Mouse (Mus musculus): ENCODE measurements around the gene Rxfp4. TPM values are rescaled to one million over a fixed set of nuclear protein-coding genes. Genes with fewer than 3 reads are reported as not detected.

Gene Rxfp4
- polyA plus RNA-seq, 1 experiment = not detected

DNA sequence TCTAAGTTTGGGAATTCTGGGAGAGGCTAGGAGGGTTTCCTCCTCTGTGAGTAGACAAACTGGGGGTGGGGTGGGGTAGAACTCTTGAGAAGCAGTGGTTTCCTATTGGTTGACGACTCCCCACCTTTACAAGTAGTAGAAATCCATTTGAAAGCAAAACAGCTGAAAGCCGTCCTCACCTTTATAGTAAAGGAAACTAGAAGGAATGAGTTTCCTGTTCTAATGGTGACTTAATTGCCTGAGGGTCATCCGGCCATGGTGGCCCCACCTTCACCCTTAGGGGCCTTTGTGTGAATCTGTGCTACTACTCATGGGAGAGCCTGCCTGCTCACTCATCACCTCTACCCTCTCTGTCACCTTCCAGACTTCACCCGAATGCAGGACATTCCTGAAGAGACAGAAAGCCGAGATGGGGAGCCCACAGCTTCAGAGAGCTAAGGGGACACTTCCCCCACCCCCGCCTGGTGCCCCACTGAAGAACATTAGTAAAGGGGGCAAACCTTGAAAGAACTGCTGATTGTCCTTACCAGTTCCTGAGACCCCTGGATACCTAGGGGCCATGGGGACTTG is 6.4 kb downstream of the Rxfp4 start:
- Histone ChIP-seq H3K27ac (ENCODE audit: insufficient read depth, low read length) (no peak overlapping the region), H3K4me3 (ENCODE audit: insufficient read depth, low read length) (no peak overlapping the region), H3K4me1 (ENCODE audit: control insufficient read depth, insufficient read depth, low read length) (no peaks in the 10 kb centered on the region)
- no peak for TF ChIP-seq CTCF (IDR thresholded peaks at IDR 0.05; ENCODE audit: borderline replicate concordance, insufficient read depth, low read length)
- no peak for TF ChIP-seq POLR2A (IDR thresholded peaks at IDR 0.05; ENCODE audit: low read depth, low read length)

DNA sequence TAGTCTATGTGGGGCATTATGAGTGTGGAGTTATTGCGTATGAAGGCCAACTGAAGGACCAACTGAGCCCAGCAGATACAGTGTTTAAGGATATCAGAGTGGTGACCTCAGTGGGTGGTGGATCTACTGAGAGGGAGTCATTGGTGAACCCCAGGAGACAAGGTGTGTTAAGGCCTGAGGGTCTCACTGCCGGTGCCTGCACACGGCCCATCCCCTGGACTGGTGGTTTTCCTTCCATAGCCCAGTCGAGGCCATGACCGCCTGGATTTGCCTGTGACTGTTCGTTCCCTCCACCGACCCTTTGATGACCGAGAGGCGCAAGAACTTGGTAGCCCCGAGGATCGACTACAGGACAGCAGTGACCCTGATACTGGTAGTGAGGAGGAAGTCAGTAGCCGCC is 7.0 kb downstream of the Rxfp4 start:
- Histone ChIP-seq H3K27ac (ENCODE audit: insufficient read depth, low read length) (no peak overlapping the region), H3K4me3 (ENCODE audit: insufficient read depth, low read length) (no peak overlapping the region), H3K4me1 (ENCODE audit: control insufficient read depth, insufficient read depth, low read length) (no peaks in the 10 kb centered on the region)
- TF ChIP-seq CTCF (IDR thresholded peaks at IDR 0.05; ENCODE audit: borderline replicate concordance, insufficient read depth, low read length) = no peak

DNA sequence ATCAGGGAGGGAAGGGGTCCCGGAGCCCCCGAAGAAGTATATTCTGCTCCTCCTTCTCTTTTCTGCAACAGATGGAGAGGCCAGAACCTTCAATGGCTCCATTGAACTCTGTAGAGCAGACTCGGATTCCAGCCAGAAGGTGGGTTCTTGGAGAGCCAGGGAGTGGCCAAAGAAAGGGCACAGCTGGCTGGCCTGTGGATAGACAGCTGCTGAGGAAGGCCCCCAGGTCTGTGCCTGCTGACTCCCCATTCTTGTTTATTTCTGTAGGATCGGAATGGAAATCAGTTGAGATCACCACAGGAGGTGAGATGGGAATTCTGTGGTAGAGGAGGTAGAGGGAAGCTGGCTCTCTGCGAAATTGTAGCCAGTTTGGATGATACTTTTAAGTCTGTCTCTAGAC is 9.9 kb downstream of the Rxfp4 start:
- H3K27ac ChIP-seq (ENCODE audit: insufficient read depth, low read length) = no peak overlapping the region
- no peaks in the 10 kb centered on the region for H3K4me1 ChIP-seq (ENCODE audit: control insufficient read depth, insufficient read depth, low read length)
- TF ChIP-seq CTCF (IDR thresholded peaks at IDR 0.05; ENCODE audit: borderline replicate concordance, insufficient read depth, low read length) = no peak
- no peak for TF ChIP-seq POLR2A (IDR thresholded peaks at IDR 0.05; ENCODE audit: low read depth, low read length)
- no peak overlapping the region for H3K4me3 ChIP-seq (ENCODE audit: insufficient read depth, low read length)

GRCm38 (mm10) chr3:88640676-88641075 is 12.3 kb downstream of the Rxfp4 start:
- no peaks in the 10 kb centered on the region for H3K4me1 ChIP-seq (ENCODE audit: control insufficient read depth, insufficient read depth, low read length)
- H3K4me3 ChIP-seq (ENCODE audit: insufficient read depth, low read length) = no peak overlapping the region
- no peak overlapping the region for H3K27ac ChIP-seq (ENCODE audit: insufficient read depth, low read length)
- TF ChIP-seq CTCF (IDR thresholded peaks at IDR 0.05; ENCODE audit: borderline replicate concordance, insufficient read depth, low read length) (0 out of 2 replicates have a peak, but pooled peaks have one; percentile 8), POLR2A (IDR thresholded peaks at IDR 0.05; ENCODE audit: low read depth, low read length) (no peak)

DNA sequence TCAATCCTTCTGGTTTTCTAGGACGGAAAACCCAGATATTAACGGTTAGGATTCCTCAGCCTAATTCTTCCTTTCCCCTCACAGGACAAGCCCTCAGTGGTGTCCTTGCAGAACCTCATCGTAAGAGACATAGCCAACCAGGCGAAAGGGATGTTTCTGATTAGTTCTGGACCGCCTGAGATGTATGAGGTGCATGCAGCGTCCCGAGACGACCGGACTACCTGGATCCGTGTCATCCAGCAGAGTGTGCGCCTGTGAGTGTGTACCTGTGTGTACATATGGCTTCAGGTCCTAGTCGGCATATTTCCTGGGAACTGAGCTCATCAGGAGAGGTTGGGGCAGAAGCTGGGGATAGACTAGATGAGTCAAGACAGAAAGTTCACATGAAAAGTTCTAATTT is 13.7 kb downstream of the Rxfp4 start:
- TF ChIP-seq CTCF (IDR thresholded peaks at IDR 0.05; ENCODE audit: borderline replicate concordance, insufficient read depth, low read length) (no peak), POLR2A (IDR thresholded peaks at IDR 0.05; ENCODE audit: low read depth, low read length) (no peak)
- H3K4me3 ChIP-seq (ENCODE audit: insufficient read depth, low read length) = no peak overlapping the region
- H3K27ac ChIP-seq (ENCODE audit: insufficient read depth, low read length) = no peak overlapping the region
- H3K4me1 ChIP-seq (ENCODE audit: control insufficient read depth, insufficient read depth, low read length) = no peaks in the 10 kb centered on the region

- no peak overlapping the region for H3K27ac ChIP-seq (ENCODE audit: insufficient read depth, low read length)
- H3K4me3 ChIP-seq (ENCODE audit: insufficient read depth, low read length) = no peak overlapping the region
- TF ChIP-seq CTCF (IDR thresholded peaks at IDR 0.05; ENCODE audit: borderline replicate concordance, insufficient read depth, low read length) (no peak), POLR2A (IDR thresholded peaks at IDR 0.05; ENCODE audit: low read depth, low read length) (no peak)
- no peaks in the 10 kb centered on the region for H3K4me1 ChIP-seq (ENCODE audit: control insufficient read depth, insufficient read depth, low read length)
Measured at GRCm38 (mm10) chr3:88637134-88637533, 15.8 kb downstream of the Rxfp4 start.

GRCm38 (mm10) chr3:88636555-88636986 is 16.4 kb downstream of the Rxfp4 start:
- H3K27ac ChIP-seq (ENCODE audit: insufficient read depth, low read length) = no peak overlapping the region
- H3K4me1 ChIP-seq (ENCODE audit: control insufficient read depth, insufficient read depth, low read length) = no peaks in the 10 kb centered on the region
- TF ChIP-seq POLR2A (IDR thresholded peaks at IDR 0.05; ENCODE audit: low read depth, low read length) (no peak), CTCF (IDR thresholded peaks at IDR 0.05; ENCODE audit: borderline replicate concordance, insufficient read depth, low read length) (no peak)
- no peak overlapping the region for H3K4me3 ChIP-seq (ENCODE audit: insufficient read depth, low read length)

GRCm38 (mm10) chr3:88635506-88636275 is 17.3 kb downstream of the Rxfp4 start:
- no peak overlapping the region for H3K4me3 ChIP-seq (ENCODE audit: insufficient read depth, low read length)
- TF ChIP-seq CTCF (IDR thresholded peaks at IDR 0.05; ENCODE audit: borderline replicate concordance, insufficient read depth, low read length) (no peak), POLR2A (IDR thresholded peaks at IDR 0.05; ENCODE audit: low read depth, low read length) (no peak)
- no peak overlapping the region for H3K27ac ChIP-seq (ENCODE audit: insufficient read depth, low read length)
- H3K4me1 ChIP-seq (ENCODE audit: control insufficient read depth, insufficient read depth, low read length) = no peaks in the 10 kb centered on the region

DNA sequence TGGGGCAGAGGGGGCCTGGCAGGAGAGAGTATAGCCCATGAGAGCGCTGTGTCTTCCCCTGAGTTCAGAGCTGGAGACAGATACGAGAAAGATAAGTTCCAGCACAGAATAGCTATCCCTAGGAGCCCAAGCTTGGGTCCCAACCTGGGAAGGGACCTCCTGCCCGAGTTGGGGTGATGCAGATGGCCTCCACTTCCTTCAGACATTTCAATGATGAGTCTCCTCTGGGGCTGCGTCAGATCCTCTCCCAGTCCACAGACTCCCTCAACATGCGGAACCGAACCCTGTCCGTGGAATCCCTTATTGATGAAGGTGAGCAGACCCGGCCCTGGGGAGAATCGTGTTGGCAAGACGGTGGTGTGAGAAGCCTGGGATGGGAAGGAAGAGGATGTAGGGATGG is 19.9 kb downstream of the Rxfp4 start:
- no peak overlapping the region for H3K27ac ChIP-seq (ENCODE audit: insufficient read depth, low read length)
- H3K4me1 ChIP-seq (ENCODE audit: control insufficient read depth, insufficient read depth, low read length) = 0 out of 2 replicates have a peak, but pooled peaks cover 5% of the 10 kb centered on the region
- H3K4me3 ChIP-seq (ENCODE audit: insufficient read depth, low read length) = no peak overlapping the region
- TF ChIP-seq CTCF (IDR thresholded peaks at IDR 0.05; ENCODE audit: borderline replicate concordance, insufficient read depth, low read length) (no peak), POLR2A (IDR thresholded peaks at IDR 0.05; ENCODE audit: low read depth, low read length) (no peak)

GRCm38 (mm10) chr3:88631921-88632587 is 20.9 kb downstream of the Rxfp4 start:
- Histone ChIP-seq H3K4me1 (ENCODE audit: control insufficient read depth, insufficient read depth, low read length) (0 out of 2 replicates have a peak, but pooled peaks cover 5% of the 10 kb centered on the region), H3K27ac (ENCODE audit: insufficient read depth, low read length) (no peak overlapping the region), H3K4me3 (ENCODE audit: insufficient read depth, low read length) (no peak overlapping the region)
- TF ChIP-seq POLR2A (IDR thresholded peaks at IDR 0.05; ENCODE audit: low read depth, low read length) (no peak), CTCF (IDR thresholded peaks at IDR 0.05; ENCODE audit: borderline replicate concordance, insufficient read depth, low read length) (peak; percentile 61; the same call in 1 of the 2 replicates)

All from embryonic fibroblast, embryonic 13.5 days (primary cell).